ENCODE assay signal across 8 mouse cellular contexts in genomic region chr13:55209649-55210192, GRCm38 (mm10). TPM values are rescaled to one million over a fixed set of nuclear protein-coding genes. Genes with fewer than 3 reads are reported as not detected.
DNase-seq lines count a peak whose midpoint lies in the region; ATAC-seq and TF ChIP-seq lines count a peak whose summit lies in the region.

Nsd1 (plus strand) TSS chr13:55209782.

- TF ChIP-seq POLR2A in myocyte (IDR thresholded peaks at IDR 0.05; ENCODE audit: insufficient read length, low read depth) = no peak

- no peak within 1 kb of the TSS for H3ac ChIP-seq in myocyte (ENCODE audit: control insufficient read depth, insufficient read length)

- no peaks in the 10 kb centered on the region for H3K27me3 ChIP-seq in kidney, embryonic 14.5 days (ENCODE audit: control insufficient read depth, insufficient read depth, low read length)
- no peaks in the 10 kb centered on the region for H3K27me3 ChIP-seq in hindbrain, embryonic 11.5 days (ENCODE audit: control insufficient read depth, insufficient read depth, low read length)
- H3K27me3 ChIP-seq in limb, embryonic 11.5 days (ENCODE audit: control insufficient read depth, insufficient read depth, low read length) = no peaks in the 10 kb centered on the region
- no peaks in the 10 kb centered on the region for H3K27me3 ChIP-seq in myocyte (ENCODE audit: control insufficient read depth, insufficient read depth, insufficient read length)

- no peaks in the 10 kb centered on the region for H3K9me3 ChIP-seq in kidney, embryonic 14.5 days (ENCODE audit: control insufficient read depth, low read length)
- H3K9me3 ChIP-seq in hindbrain, embryonic 11.5 days (ENCODE audit: control insufficient read depth, low read length) = no peaks in the 10 kb centered on the region
- H3K9me3 ChIP-seq in limb, embryonic 11.5 days (ENCODE audit: control insufficient read depth, low read length) = no peaks in the 10 kb centered on the region

- 23% methylated on average over 31 of the region's 31 CpGs for WGBS in kidney, embryonic 14.5 days
- WGBS in hindbrain, embryonic 11.5 days = 18% methylated on average over 29 of the region's 31 CpGs
- WGBS in limb, embryonic 11.5 days = 17% methylated on average over 31 of the region's 31 CpGs

- DNase-seq in kidney, postnatal 4 days = no peak
- peak; percentile 26 for DNase-seq in adrenal gland, adult 8-10 months
- DNase-seq in forelimb bud, embryonic 11.5 days (ENCODE audit: low read depth, low spot score) = peak; percentile 14
- no peak for DNase-seq in hindbrain, embryonic 11.5 days (ENCODE audit: low spot score)
- no peak for DNase-seq in limb, embryonic 11.5 days (ENCODE audit: low spot score)
- no peak for DNase-seq in urinary bladder, postnatal 4 days (ENCODE audit: low spot score in 2 of 2)

- peaks cover 25% of the 10 kb centered on the region for H3K4me1 ChIP-seq in kidney, embryonic 14.5 days (ENCODE audit: control insufficient read depth, insufficient read depth, low read length)
- peaks cover 8% of the 10 kb centered on the region for H3K4me1 ChIP-seq in hindbrain, embryonic 11.5 days (replicated peaks; ENCODE audit: control insufficient read depth, insufficient read depth, low read length)
- peaks cover 18% of the 10 kb centered on the region for H3K4me1 ChIP-seq in limb, embryonic 11.5 days (ENCODE audit: control insufficient read depth, insufficient read depth, low read length)

- H3K79me2 ChIP-seq in myocyte (ENCODE audit: control insufficient read depth, insufficient read depth) = peaks cover 16% of the 10 kb centered on the region

- ATAC-seq in kidney, embryonic 14.5 days (ENCODE audit: low FRiP score, low TSS enrichment) = peak; percentile 20
- ATAC-seq in hindbrain, embryonic 11.5 days (ENCODE audit: low FRiP score) = peak; percentile 18; the same call in 1 of the 2 replicates
- no peak; the same call in 1 of the 2 replicates for ATAC-seq in limb, embryonic 11.5 days (ENCODE audit: insufficient number of reproducible peaks, low FRiP score, low TSS enrichment, low read depth)

- peak within 1 kb of the TSS; percentile 99 for H3K27ac ChIP-seq in kidney, embryonic 14.5 days (ENCODE audit: low read depth, low read length)
- H3K27ac ChIP-seq in hindbrain, embryonic 11.5 days (ENCODE audit: low read depth, low read length) = peak within 1 kb of the TSS; percentile 99
- peak within 1 kb of the TSS; percentile 98 for H3K27ac ChIP-seq in limb, embryonic 11.5 days (replicated peaks; ENCODE audit: low read depth, low read length)

- peak within 1 kb of the TSS; percentile 88 for H3K4me3 ChIP-seq in kidney, embryonic 14.5 days (ENCODE audit: low read length)
- peak within 1 kb of the TSS; percentile 83 for H3K4me3 ChIP-seq in hindbrain, embryonic 11.5 days (ENCODE audit: low read depth, low read length)
- peak within 1 kb of the TSS; percentile 86 for H3K4me3 ChIP-seq in limb, embryonic 11.5 days (ENCODE audit: low read depth, low read length)
- H3K4me3 ChIP-seq in myocyte = no peak within 1 kb of the TSS

- H3K9ac ChIP-seq in kidney, embryonic 14.5 days (ENCODE audit: low read depth, low read length) = peak within 1 kb of the TSS; percentile 97
- peak within 1 kb of the TSS; percentile 96 for H3K9ac ChIP-seq in hindbrain, embryonic 11.5 days (ENCODE audit: low read depth, low read length)
- peak within 1 kb of the TSS; percentile 97 for H3K9ac ChIP-seq in limb, embryonic 11.5 days (ENCODE audit: low read length)

- peaks cover 15% of the 10 kb centered on the region for H3K36me3 ChIP-seq in kidney, embryonic 14.5 days (ENCODE audit: control insufficient read depth, insufficient read depth, low read length)
- H3K36me3 ChIP-seq in hindbrain, embryonic 11.5 days (ENCODE audit: control insufficient read depth, insufficient read depth, low read length) = no peaks in the 10 kb centered on the region
- no peaks in the 10 kb centered on the region for H3K36me3 ChIP-seq in limb, embryonic 11.5 days (ENCODE audit: control insufficient read depth, insufficient read depth, low read length)
- no peaks in the 10 kb centered on the region for H3K36me3 ChIP-seq in myocyte (ENCODE audit: control insufficient read depth, insufficient read depth)

- H3K4me2 ChIP-seq in kidney, embryonic 14.5 days (replicated peaks; ENCODE audit: low read depth, low read length) = peak within 1 kb of the TSS; percentile 67
- H3K4me2 ChIP-seq in hindbrain, embryonic 11.5 days (replicated peaks; ENCODE audit: low read depth, low read length) = peak within 1 kb of the TSS; percentile 88
- peak within 1 kb of the TSS; percentile 85 for H3K4me2 ChIP-seq in limb, embryonic 11.5 days (ENCODE audit: low read depth, severe bottlenecking)
- no peak within 1 kb of the TSS for H3K4me2 ChIP-seq in myocyte (ENCODE audit: low read depth)

TF ChIP-seq in myocyte, 11 proteins besides CTCF, POLR2A, EP300 and RAD21:
- TF ChIP-seq MYOG (IDR thresholded peaks at IDR 0.05; ENCODE audit: control insufficient read depth in 1 of 3, insufficient read depth in 1 of 3, insufficient read length in 2 of 3, low read depth in 2 of 3) (no peak), SRF (IDR thresholded peaks at IDR 0.05; ENCODE audit: control insufficient read depth, insufficient read length, low read depth) (no peak), USF1 (IDR thresholded peaks at IDR 0.05; ENCODE audit: low read depth) (no peak), TCF12 (IDR thresholded peaks at IDR 0.05; ENCODE audit: insufficient read depth, poor library complexity, severe bottlenecking) (no peak), TCF3 (IDR thresholded peaks at IDR 0.05; ENCODE audit: insufficient read length, low read depth) (no peak), E2F4 (IDR thresholded peaks at IDR 0.05; ENCODE audit: insufficient read depth) (no peak), POLR2AphosphoS2 (IDR thresholded peaks at IDR 0.05; ENCODE audit: insufficient read length, low read depth) (no peak), REST (IDR thresholded peaks at IDR 0.05; ENCODE audit: insufficient read depth, insufficient read length) (no peak), MAX (IDR thresholded peaks at IDR 0.05; ENCODE audit: low read depth) (no peak), CEBPB (IDR thresholded peaks at IDR 0.05; ENCODE audit: insufficient read depth, poor library complexity, severe bottlenecking) (no peak), MYOD1 (IDR thresholded peaks at IDR 0.05; ENCODE audit: control insufficient read depth in 1 of 3, insufficient read length in 2 of 3, low read depth in 2 of 3) (no peak)

RNA-seq across cellular contexts. Expression of gene Nsd1, which starts in this region (rescaled TPM):
- 71.2 and 93.6 TPM in 2 replicates for polyA plus RNA-seq in kidney, embryonic 14.5 days (2014; fragmentation: Nextera tagmentation; extraction: Ambion mirVana)
- 100 to 1,000 TPM in 2 of 4 experiments, 10 to 100 TPM in 2; 84.9 to 139 (median 113) TPM for total RNA-seq in adrenal gland, adult 8-10 months (2022)
- 64.5 and 108 TPM in 2 replicates for polyA plus RNA-seq in hindbrain, embryonic 11.5 days (2014; fragmentation: Nextera tagmentation; extraction: Ambion mirVana)
- 69.0 and 70.0 TPM in 2 replicates for polyA plus RNA-seq in limb, embryonic 11.5 days (2014; fragmentation: Nextera tagmentation; extraction: Ambion mirVana)
- 10.2 TPM for polyA plus RNA-seq in myocyte (2012; fragmentation: generic; extraction: Trizol)

Comparison
In these comparisons a context has a peak if more than half of its experiments do, and no peak if none do; other contexts are left out.
1. DNase-seq: peak in adrenal gland, adult 8-10 months (single experiment) and forelimb bud, embryonic 11.5 days (single experiment); none in kidney, postnatal 4 days (0 of 2), hindbrain, embryonic 11.5 days (single experiment), limb, embryonic 11.5 days (single experiment) and urinary bladder, postnatal 4 days (0 of 2).
2. Peak in every context shown above with its lines, with median percentiles within 50 percentile points of each other: H3K27ac ChIP-seq and H3K9ac ChIP-seq.